Mouse (Mus musculus): ENCODE data around the gene Gm9913.
A peak's percentile ranks its signal among the peaks of the same experiment; 100 is the strongest.

Gm9913 gene

DNA sequence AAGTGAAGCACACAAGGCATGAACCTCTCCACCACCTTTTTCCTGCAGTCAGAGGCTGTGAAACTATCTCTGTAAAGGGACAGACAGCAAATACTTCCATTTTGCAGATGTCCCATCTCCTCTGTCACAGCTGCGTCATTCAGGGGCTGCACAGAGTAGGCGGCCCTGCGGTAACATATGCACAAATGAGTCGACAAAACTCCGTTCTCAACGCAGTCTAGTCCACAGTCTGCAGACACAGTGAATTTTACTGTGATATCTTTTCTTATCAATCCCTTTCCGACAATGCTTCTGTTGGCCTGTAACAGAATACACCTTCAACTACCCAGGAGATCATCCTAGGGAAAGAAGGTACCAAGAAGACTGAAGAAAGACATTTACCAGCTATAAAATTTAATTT lies 6.7 kb upstream of the Gm9913 start:
- DNase-seq = no peak

DNA sequence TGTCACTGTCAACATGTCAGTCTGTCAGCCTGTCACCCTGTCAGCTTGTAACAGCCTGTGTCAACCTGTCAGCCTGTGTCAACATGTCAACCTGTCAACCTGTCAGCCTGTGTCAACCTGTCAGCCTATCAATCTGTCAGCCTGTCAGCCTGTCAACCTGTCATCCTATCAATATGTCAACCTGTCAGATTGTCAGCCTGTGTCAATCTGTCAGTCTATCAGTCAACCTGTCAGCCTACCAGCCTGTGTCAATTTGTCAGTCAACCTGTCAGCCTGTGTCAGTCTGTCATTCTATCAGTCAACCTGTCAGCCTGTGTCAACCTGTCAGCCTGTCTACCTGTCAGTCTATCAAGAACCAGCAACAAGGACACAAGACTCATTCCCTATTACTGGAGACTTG lies 3.4 kb upstream of the Gm9913 start:
- no peak for DNase-seq

DNA sequence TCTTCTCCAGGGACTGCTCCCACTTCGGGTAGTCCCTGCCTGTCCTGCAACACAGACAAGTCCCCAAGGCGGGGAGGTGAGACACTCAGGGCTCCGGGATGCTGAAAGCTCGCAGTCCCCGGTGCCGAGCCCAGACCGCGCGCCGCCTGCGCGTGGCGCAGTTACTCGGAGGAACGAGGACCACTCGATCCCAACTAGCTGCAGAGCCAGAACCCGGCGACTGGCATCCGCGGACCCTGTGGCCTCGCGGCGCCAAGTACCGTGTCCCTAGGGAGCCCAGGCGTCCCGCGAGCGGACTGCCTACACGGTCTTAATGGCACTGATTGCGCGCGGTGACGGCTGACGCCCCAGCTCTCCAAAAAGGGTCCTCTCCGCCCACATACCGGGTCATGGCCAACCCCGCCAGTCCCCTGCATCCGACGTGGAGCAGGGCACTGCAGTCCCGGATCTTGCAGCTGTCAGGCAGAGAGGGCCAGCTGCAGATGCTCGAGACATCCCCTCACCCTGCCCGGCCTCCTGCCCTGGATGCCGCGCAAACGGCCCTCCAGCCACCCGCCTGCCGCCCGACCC lies 942 bp downstream of the Gm9913 start:
- peak; percentile 62 to 66 for DNase-seq

DNA sequence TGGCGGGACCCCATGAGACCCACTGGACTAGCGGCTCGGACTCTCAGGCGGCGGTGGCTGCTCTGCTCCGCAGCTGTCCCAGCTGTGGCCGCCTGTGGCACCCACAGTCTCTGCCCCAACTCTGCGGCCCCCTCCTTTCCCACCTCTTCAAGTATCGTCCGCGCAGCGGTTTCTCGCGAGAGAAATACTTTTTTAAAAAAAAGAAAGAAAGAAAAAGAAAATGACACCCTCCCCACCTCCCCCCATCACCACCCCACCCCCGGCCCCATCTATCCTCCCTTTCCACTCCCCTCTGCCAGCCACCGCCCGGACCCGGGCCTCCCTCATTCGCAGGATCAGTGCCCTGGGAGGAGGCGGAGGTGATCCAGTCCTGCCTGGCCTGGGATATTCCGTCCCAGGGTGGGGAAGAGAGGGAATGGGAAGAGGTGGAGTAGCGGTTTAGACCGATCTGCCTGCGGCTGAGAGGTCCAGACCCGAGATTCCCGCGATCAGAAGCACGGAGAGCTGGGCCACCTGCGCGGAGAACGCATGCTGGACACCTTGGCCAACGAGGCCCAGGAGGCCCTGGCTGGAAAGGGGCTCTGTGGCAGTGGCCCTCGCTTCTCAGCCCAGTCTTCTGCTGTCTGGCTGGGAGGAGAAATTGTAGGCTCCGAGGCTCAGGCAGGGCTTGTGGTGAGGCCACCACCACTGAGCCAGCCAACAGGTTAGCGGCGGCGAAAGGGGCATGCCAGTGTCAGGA lies 1.6 kb downstream of the Gm9913 start:
- peak; percentile 34 to 35 for DNase-seq

DNA sequence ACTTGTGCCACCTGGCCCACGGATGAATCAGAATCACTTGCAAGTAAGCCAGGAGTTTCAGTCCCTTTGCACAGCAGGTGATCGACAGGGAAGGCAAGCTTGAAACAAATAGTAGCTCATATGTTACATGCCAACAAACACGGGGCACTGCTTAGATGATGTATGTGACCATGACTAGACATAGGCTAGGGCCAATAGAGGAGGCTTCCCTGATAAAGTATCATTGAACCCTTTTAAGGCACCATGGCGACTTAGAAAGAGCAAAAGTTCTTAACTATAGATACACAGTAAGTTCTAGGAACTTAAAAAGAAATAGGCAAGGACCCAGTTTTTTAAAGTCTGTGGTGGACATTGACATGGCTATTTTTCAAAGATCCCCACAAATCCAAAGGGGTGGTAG lies 3.0 kb downstream of the Gm9913 start, which contains the start of gene Fbn1:
Gene Fbn1 (minus strand): TSS at position 101 of the 400 bp plus-strand sequence.
- no peak for DNase-seq

DNA sequence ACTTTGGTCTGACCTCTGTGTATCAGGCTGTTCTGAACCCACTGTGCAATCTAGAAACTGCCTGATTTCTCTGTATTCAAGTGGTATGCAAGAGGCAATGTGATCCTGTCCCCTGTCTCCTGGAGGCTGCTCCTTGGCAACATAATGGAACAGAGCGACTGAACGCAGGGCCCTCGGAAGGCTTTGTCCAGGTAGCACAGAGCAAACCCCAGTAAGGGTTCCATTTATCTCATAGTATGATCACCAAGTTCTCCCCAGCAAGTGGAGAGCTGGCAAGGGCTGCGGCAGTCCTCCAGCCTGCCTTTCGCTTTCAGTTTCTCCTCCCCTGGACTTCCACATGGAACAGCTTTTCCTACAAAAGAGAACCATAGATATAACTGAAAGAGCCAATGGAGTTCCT lies 3.5 kb downstream of the Gm9913 start:
- no peak for DNase-seq

DNA sequence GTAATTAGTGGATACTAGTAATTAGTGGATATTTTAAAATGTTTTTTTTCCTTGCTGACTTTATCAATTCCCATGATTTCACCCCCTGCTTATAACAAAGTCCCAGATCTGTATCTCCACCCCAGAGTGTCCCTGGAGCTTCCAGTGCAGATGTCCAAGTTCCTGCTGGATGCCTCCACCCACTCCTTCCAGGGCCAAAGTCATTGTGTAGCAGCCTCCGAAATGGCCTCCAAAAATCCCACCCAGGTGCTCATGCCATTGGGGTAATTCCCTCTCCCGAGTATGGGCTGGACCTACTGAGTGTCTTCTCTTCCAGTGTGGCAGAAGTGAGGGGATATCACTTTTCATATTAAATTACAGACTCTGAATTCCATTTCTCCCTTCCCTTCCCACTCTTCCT lies 5.9 kb downstream of the Gm9913 start:
- DNase-seq = no peak

DNA sequence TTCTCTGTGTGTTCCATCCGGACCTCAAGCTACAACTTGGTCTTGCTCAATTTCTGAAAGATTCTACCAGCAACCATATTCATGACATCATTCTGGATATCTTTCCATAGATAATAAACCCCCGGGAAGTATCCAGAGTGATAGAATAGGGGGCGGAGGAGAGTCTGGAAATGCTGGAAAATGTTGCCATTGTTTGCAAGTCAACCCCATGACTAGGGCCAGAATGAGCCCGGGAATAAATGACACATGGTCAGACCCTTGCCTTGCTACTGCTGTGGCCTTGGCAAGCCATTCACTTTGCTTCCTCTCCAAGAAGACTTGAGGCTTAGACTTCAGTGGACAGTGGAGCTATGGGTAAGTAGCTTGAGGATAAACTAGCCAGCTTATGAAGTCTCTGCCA lies 7.0 kb downstream of the Gm9913 start:
- DNase-seq = no peak

DNA sequence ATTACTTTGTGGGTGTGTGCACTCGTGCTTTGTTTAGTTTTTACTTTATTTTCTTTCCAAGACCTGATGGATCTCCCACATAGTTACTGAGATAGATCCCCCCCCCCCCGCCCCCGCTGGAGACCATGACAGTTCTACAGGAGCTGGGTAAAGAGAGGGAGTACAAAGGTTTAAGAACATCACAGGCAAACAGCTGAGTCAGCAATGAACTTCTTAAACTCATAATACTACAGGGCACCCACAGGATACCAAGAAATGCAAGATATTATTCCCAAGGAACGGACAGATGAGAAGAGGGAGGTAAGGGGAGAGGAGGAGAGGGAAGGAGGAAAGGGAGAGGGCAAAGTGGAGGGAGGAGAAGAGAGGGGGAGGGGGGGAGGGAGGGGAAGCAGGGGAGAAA lies 7.7 kb downstream of the Gm9913 start:
- no peak for DNase-seq

DNA sequence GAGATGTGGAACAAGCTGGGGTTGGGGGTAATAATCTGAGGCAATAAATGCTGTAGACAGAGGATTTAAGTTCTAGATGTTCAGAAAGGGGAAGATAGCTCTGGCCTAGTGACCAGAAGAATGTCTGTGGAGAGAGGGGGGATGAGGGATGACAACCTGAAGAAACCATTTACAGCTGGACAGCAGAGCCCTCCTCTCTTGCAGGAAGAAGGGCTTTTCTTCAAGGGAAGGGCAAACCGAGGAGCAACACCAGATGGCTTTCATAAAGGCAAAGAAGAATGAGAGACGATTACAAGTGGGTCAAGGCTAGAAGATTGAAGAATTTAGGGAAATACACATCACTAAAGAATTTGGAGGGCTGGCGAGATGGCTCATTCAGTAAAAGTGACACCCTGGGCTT lies 9.5 kb downstream of the Gm9913 start:
- DNase-seq = no peak

DNA sequence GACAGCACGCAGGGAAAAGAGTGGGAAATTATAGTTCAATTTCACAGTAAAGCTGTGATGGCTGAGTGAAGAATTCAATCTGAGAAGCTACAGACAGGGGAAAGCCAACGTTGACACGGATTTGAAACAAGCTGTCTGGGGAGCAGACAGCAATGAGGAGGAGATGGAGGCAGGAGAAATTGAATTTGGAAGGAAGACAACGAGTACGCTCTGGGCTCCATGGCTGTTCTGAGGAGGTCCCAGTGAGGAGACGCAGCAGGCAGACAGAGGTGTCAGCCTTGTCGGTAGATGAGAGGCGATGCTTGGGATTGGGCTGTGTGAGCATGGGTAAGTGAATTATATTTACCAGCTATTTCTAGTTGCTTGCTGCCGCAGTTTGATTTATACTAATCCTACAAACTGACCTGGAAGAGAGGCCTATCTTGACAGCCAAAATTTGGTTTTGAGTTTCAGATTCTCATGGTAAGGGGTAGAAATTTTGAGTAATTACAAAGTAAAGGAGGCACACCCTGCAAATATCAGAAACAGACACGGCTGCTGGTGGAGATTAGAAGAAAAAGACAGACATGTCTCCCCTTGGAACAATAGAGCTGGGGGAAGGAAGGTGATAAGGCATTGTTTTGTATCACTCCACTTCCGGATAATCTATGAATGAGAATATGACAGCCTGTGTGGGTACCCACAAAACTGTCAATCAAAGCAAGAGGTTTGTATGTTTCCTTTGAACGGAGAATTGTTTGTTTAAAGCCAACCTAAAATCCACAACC lies 10.6 kb downstream of the Gm9913 start:
- DNase-seq = no peak

DNA sequence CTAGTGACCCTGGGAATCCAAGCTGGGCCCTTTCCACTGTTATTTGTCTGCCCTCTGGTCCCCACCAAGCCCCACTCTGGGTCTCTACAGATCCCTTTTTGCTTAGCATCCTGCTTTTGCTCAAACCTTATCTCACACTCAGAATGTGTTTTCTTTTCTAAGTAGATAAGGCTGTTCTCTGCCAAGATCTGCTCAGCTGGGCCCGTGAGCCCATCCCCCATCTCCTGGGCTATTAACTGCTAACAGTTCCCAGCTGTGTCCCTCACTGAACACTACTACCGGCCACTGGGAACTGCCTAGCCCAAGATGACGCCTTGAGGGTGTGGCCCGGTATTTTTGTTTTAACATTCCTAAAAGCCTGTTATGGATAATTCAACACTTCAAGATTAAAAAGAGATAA lies 11.7 kb downstream of the Gm9913 start:
- DNase-seq = no peak

DNA sequence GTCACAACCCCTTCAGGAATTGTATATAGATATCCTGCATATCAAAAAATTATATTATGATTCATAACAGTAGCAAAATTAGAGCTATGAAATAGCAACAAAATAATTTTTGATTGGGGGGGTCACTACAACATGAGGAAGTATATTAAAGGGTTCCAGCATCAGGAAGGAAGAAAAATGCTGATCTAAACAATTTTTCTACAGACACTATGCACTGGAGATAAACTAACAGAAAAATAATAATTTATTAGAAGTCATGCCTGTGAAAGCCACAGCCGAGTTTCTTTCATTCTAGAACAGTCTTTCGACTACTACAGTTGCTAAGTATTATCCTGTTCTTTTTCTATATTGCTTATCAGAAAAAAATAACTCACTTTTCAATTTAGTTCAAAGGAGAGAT lies 20.6 kb downstream of the Gm9913 start:
- no peak for DNase-seq

DNA sequence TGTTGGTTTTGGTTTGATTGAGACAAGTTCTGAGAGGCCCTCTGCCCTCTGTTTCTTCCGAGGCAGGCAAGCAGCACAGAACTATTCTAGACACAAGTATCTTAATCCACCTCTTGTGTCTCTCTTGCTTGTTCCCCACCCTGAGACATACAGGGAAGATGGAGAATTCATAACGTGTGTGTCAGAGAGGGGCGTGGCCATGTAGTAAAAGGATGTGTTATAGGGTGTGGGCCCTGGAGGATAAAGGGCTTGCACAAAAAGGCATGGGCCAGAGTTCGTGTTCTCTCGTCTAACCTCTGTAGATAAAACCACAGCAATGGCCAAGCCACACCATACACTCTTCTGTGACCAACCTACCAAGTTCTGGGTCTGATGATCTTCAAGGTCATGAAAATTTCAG lies 21.7 kb downstream of the Gm9913 start:
- no peak for DNase-seq

DNA sequence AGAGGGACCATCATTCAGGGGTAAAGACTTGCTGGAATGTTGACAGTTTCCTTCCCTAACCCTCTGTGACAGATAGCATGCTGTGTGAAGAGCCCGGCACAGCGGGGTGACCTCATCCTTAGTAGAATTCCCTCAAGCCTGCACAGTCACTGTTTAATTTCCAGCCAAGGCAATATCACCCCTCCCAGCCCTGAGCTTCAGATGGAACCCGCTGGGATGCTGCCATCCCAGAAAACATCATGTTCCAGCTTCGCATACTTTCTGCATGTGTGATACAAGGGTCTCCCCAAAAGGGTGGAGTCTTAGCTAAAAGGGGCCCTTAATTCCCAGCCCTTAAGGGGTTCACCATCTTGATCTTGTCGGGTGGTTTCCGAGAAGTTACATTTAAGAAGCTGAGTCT lies 25.8 kb downstream of the Gm9913 start:
- no peak for DNase-seq

DNA sequence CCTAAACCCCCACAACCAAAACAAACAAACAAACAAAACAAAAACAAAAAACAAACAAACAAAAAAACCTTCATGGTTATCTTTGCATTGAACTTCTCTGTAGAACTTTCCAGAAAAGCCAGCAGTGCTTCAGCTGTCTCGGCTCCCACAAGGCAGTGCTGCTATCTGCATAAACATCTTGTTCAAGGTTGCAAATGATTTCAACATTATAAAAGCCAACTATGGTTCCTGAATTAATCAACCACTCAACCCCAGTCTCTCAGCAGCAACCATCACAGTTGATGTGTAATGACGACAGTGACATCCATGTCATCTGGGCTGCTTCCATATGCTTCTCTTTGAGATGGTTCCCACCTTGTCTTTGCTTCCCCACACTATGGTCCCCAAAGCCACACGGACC lies 34.8 kb downstream of the Gm9913 start:
- DNase-seq = no peak

DNA sequence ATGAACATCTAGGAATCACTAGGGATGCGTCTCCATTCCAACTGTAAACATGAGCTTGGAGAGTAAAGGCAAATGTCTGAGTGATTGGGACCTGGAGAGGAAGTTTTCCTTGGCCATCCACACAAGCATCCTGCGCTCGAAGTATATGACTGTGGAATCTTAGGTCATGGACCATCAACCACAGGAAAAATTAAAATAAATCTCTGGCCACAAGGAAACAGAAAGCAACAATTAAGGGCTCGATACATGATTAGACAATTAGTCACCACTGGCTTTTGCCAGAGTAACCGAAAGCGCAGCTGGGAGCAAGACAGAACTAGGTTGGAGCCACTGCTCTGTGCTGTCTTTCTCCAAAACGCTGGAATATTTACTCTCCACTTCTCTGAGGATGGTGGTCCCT lies 35.7 kb downstream of the Gm9913 start:
- no peak for DNase-seq

DNA sequence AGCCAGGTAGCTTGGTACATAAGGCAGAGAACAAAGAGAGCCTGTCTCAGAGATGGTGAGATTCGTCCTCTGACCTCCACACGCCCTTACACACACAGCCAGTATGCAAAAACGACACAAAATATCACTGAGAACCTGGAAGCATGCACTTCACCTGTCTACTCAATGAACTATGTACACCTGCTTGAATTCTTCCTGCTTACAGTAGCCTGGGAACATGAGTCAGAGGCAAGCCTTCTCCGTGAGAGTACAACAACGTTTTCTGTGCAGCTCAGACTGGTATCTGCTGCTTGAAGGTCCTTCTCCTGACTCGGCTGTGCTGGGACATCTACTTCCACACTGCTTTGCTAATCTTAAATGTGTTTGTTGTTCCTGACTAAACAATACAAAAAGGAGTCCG lies 36.6 kb downstream of the Gm9913 start:
- no peak for DNase-seq

DNA sequence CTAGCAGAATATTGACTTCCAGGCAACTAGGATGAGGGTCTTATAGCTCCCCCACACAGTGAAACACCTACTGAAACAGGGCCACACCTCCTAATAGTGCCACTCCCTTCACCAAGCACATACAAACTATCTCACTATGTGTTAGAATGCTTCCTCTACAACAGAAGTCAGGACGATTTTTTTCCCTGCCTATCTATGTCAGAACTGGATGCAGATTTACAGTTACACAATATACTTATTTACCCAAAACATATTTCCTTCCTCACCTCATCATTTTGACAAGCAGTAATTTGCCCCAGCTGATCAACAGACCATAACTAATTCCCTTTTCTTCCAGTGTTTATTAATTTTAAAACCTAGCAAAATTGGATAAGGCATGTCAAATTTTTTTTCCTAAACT lies 38.8 kb downstream of the Gm9913 start:
- no peak for DNase-seq

DNA sequence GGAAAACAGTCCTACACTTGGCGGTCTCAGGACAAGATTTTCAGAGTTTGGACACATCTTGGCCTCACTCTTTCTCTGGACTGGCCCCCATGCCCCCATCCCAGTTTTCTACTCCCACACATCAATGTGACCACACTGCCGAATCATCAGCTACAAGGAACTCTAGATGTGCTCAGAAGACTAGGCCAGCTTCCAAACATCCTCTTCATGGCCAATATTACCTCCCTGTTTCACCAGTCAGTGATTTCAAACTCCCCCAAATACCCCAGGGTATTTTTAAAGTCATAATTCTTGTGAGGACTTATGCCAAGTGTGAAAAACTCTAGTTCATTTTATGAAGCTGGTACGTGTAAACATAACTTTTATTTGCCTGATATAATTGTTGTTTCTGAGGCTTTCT lies 40.1 kb downstream of the Gm9913 start:
- no peak for DNase-seq

DNA sequence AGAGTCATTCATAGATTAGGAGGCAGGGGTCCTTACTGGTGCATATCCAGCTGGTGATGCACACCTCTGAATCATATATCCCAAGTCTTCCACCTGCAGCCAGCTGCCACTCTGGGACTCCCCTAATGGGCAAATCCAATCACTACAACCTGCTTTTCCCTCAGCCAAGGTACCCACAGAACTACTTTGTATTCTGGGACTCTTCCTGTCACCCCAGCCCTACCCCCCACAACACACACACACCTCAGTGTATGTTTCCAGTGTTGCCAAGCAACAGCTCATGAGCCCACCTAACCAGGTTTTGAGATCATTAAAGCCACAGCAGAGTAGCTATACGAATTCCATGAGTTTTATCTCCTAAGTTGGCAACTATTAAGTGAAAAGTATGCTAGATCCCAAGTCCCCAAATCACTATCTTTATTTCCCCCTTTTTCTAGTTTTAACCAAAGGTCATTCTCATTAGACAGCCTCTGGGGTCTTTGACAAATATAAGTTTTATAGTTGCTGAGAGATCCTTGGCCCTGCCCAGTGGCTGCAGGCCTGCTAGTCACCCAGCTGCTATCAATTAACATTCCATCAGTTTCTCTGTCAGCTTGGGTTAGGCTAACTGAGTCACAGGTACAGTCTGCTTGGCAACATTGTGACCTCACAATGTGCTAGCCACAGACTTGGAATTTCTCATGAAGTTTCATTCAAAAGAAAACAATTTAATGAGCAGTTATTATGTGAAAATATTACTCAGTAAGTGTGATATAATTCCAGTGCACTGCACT lies 44.1 kb downstream of the Gm9913 start:
- DNase-seq = no peak

DNA sequence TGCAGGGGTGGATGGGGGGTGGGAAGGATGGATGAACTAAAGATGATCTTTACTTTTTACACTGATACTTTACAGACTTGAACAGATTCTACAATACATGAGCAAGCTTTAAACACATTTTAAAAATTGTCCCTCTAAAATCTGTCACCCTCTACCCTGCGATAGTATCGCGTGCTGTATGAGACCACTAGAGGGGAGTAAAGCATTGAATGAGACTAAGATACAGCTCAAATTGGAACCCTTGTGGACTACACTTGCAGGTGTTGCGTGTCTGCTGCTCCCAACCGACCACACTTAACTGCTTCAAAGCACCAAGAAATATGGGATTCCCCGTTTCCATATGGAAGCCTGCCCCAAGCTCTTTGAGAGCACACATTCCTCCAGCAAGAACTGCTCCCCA lies 50.9 kb downstream of the Gm9913 start:
- no peak for DNase-seq

Data from cerebellum, postnatal 25 days (tissue).